In genomic region chr5:151292310-151292709, GRCm38 (mm10) we compare ENCODE assay signal across 8 mouse cellular contexts. TPM values are rescaled to one million over a fixed set of nuclear protein-coding genes. Genes with fewer than 3 reads are reported as not detected.
DNase-seq lines count a peak whose midpoint lies in the region; ATAC-seq lines count a peak whose summit lies in the region.

No protein-coding gene starts in this region.

- H3K27me3 ChIP-seq in neural tube, embryonic 15.5 days (replicated peaks) = no peaks in the 10 kb centered on the region
- no peaks in the 10 kb centered on the region for H3K27me3 ChIP-seq in embryonic facial prominence, embryonic 11.5 days (ENCODE audit: control insufficient read depth, insufficient read depth, low read length)

- H3K4me1 ChIP-seq in neural tube, embryonic 15.5 days = no peaks in the 10 kb centered on the region
- H3K4me1 ChIP-seq in embryonic facial prominence, embryonic 11.5 days (ENCODE audit: control insufficient read depth, insufficient read depth, low read length) = no peaks in the 10 kb centered on the region

- no peaks in the 10 kb centered on the region for H3K9me3 ChIP-seq in neural tube, embryonic 15.5 days (replicated peaks)
- H3K9me3 ChIP-seq in embryonic facial prominence, embryonic 11.5 days (replicated peaks; ENCODE audit: control insufficient read depth, low read length) = no peaks in the 10 kb centered on the region

- H3K36me3 ChIP-seq in neural tube, embryonic 15.5 days = no peaks in the 10 kb centered on the region
- H3K36me3 ChIP-seq in embryonic facial prominence, embryonic 11.5 days (replicated peaks; ENCODE audit: control insufficient read depth, insufficient read depth, low read depth, low read length) = no peaks in the 10 kb centered on the region

- WGBS in neural tube, embryonic 15.5 days = 18% methylated on average over 1 of the region's 1 CpGs
- 11% methylated on average over 1 of the region's 1 CpGs for WGBS in embryonic facial prominence, embryonic 11.5 days

- no peak overlapping the region for H3K27ac ChIP-seq in neural tube, embryonic 15.5 days (replicated peaks)
- no peak overlapping the region for H3K27ac ChIP-seq in embryonic facial prominence, embryonic 11.5 days (replicated peaks; ENCODE audit: low read depth, low read length)

- peak; percentile 1 for DNase-seq in cerebellum, adult 9-10 months
- peak; percentile 35 for DNase-seq in neural tube, embryonic 10.5 days (ENCODE audit: extremely low spot score, low spot score)
- DNase-seq in embryonic facial prominence, embryonic 11.5 days (ENCODE audit: low spot score) = peak; percentile 29
- DNase-seq in natural killer cell, adult 2 months (ENCODE audit: low spot score in 2 of 2) = peak; percentile 19 to 40
- no peak for DNase-seq in layer of hippocampus, postnatal 25 days (ENCODE audit: extremely low spot score in 1 of 2, low spot score in 1 of 2)
- no peak for DNase-seq in frontal cortex, postnatal 36 days (ENCODE audit: low spot score in 2 of 2)

- no peak overlapping the region for H3K4me2 ChIP-seq in neural tube, embryonic 15.5 days
- no peak overlapping the region for H3K4me2 ChIP-seq in embryonic facial prominence, embryonic 11.5 days (ENCODE audit: low read depth, low read length)

- no peak overlapping the region for H3K4me3 ChIP-seq in neural tube, embryonic 15.5 days (replicated peaks)
- no peak overlapping the region for H3K4me3 ChIP-seq in embryonic facial prominence, embryonic 11.5 days (ENCODE audit: low read depth, low read length)

- no peak overlapping the region for H3K9ac ChIP-seq in neural tube, embryonic 15.5 days (replicated peaks)
- H3K9ac ChIP-seq in embryonic facial prominence, embryonic 11.5 days (replicated peaks; ENCODE audit: low read length) = no peak overlapping the region

- ATAC-seq in cerebellum, adult (ENCODE audit: insufficient number of reproducible peaks, low FRiP score, low TSS enrichment) = no peak
- ATAC-seq in neural tube, embryonic 15.5 days (ENCODE audit: low FRiP score) = no peak
- no peak for ATAC-seq in embryonic facial prominence, embryonic 11.5 days (replicated peaks; ENCODE audit: insufficient number of reproducible peaks, low FRiP score, low TSS enrichment, low read depth)

RNA-seq across cellular contexts. Expression of gene Stard13, which starts 58.7 kb away (rescaled TPM):
- polyA plus RNA-seq in neural tube, embryonic 15.5 days (2015; fragmentation: Nextera tagmentation; extraction: Ambion mirVana) = 5.9 and 6.0 TPM in 2 replicates
- 3.4 and 3.9 TPM in 2 replicates for polyA plus RNA-seq in embryonic facial prominence, embryonic 11.5 days (2014; fragmentation: Nextera tagmentation; extraction: Ambion mirVana)
- 10 to 100 TPM; 17.6 to 20.6 TPM for total RNA-seq in layer of hippocampus, postnatal 25 days (2021)

Comparison
In these comparisons a context has a peak if more than half of its experiments do, and no peak if none do; other contexts are left out.
1. DNase-seq: peak in cerebellum, adult 9-10 months (single experiment), neural tube, embryonic 10.5 days (single experiment), embryonic facial prominence, embryonic 11.5 days (single experiment) and natural killer cell, adult 2 months (2 of 2); none in layer of hippocampus, postnatal 25 days (0 of 2) and frontal cortex, postnatal 36 days (0 of 2).